Mouse (Mus musculus) cerebellum, postnatal 36 days (tissue): ENCODE data around the gene Sox5.

Experiments used
- DNase-seq, 2 experiments: peaks; one replicate each; pipeline ENCODE4 v3.0.0; 2021 to 2022; ENCODE audit warnings: mixed read lengths in 2 of 2

Gene Sox5

GRCm38 (mm10) chr6:144560211-144560610 is 221.6 kb downstream of the Sox5 start:
- no peak for DNase-seq

- no peak for DNase-seq
Observed at GRCm38 (mm10) chr6:144553476-144553875, 228.3 kb downstream of the Sox5 start.

- no peak for DNase-seq
Observed at GRCm38 (mm10) chr6:144548991-144549390, 232.8 kb downstream of the Sox5 start.

GRCm38 (mm10) chr6:144547141-144547540 is 234.6 kb downstream of the Sox5 start:
- DNase-seq = no peak

GRCm38 (mm10) chr6:144545549-144545948 is 236.2 kb downstream of the Sox5 start:
- no peak for DNase-seq

GRCm38 (mm10) chr6:144541316-144541715 is 240.5 kb downstream of the Sox5 start:
- DNase-seq = no peak

GRCm38 (mm10) chr6:144539439-144540192 is 242.2 kb downstream of the Sox5 start:
- DNase-seq = no peak

GRCm38 (mm10) chr6:144523479-144523878 is 258.3 kb downstream of the Sox5 start:
- DNase-seq = no peak

- no peak for DNase-seq
Observed at GRCm38 (mm10) chr6:144518811-144519210, 263.0 kb downstream of the Sox5 start.

GRCm38 (mm10) chr6:144515905-144516304 is 265.9 kb downstream of the Sox5 start:
- DNase-seq = no peak

- DNase-seq = peak; percentile 24 to 27
Observed at GRCm38 (mm10) chr6:144513761-144514160, 268.0 kb downstream of the Sox5 start.

- DNase-seq = no peak
Observed at GRCm38 (mm10) chr6:144511925-144512324, 269.9 kb downstream of the Sox5 start.

- DNase-seq = no peak
Observed at GRCm38 (mm10) chr6:144510147-144510546, 271.6 kb downstream of the Sox5 start.

- no peak for DNase-seq
Observed at GRCm38 (mm10) chr6:144504197-144504551, 277.6 kb downstream of the Sox5 start.

- DNase-seq = no peak
Observed at GRCm38 (mm10) chr6:144503399-144504196, 278.2 kb downstream of the Sox5 start.

GRCm38 (mm10) chr6:144501439-144501838 is 280.3 kb downstream of the Sox5 start:
- DNase-seq = no peak

GRCm38 (mm10) chr6:144498177-144498576 is 283.6 kb downstream of the Sox5 start:
- no peak for DNase-seq

GRCm38 (mm10) chr6:144491761-144492415 is 289.9 kb downstream of the Sox5 start:
- DNase-seq = no peak

- DNase-seq = no peak
Observed at GRCm38 (mm10) chr6:144490896-144491295, 290.9 kb downstream of the Sox5 start.

GRCm38 (mm10) chr6:144485578-144485977 is 296.2 kb downstream of the Sox5 start:
- no peak for DNase-seq

- DNase-seq = no peak
Observed at GRCm38 (mm10) chr6:144483166-144483565, 298.6 kb downstream of the Sox5 start.

GRCm38 (mm10) chr6:144480648-144481528 is 300.9 kb downstream of the Sox5 start:
- DNase-seq = no peak

GRCm38 (mm10) chr6:144479861-144480260 is 301.9 kb downstream of the Sox5 start:
- no peak for DNase-seq
